Mouse (Mus musculus) E14TG2a.4 (cell line): ENCODE results near the gene Pitpna.

Source experiments
- CTCF ChIP-seq: conservative IDR thresholded peaks from 2 replicates; pipeline ENCODE4 v1.5.1; 2014; ENCODE audit warnings: low read length
- POU5F1 ChIP-seq: IDR thresholded peaks from 2 replicates; pipeline ENCODE4 v1.6.1; 2014; ENCODE audit warnings: low read length, borderline replicate concordance

GRCm38 (mm10) chr11:75649155-75649561 is 61.3 kb downstream of the Pitpna start:
- TF ChIP-seq CTCF (no peak), POU5F1 (no peak)
